Mouse (Mus musculus) kidney, postnatal 25 days (tissue): ENCODE results near the gene Rbmxl1.

ENCODE experiments used
- DNase-seq, 2 experiments: peaks; one replicate each; pipeline ENCODE4 v3.0.0; 2021; ENCODE audit warnings: mixed read lengths in 2 of 2

Gene Rbmxl1

DNA sequence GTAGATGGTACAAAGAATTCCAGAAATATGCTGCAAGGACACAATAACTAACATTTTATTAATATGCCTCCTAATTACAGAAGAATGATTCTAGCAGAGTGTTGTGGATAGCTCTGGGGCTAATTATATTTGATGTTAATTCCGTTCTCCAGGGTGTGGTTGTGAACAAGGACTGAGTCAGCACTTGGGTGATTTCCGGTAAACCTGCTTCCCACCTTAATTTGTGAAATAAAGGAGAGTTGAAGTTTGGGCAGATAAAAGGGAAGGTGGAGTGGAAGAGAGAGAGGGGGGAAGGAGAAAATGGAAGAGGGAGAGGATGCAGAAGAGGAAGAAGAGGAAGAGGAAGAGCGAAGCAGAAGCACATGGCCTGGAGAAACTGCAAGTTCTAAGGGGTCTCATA lies 19.0 kb downstream of the Rbmxl1 start:
- no peak for DNase-seq

DNA sequence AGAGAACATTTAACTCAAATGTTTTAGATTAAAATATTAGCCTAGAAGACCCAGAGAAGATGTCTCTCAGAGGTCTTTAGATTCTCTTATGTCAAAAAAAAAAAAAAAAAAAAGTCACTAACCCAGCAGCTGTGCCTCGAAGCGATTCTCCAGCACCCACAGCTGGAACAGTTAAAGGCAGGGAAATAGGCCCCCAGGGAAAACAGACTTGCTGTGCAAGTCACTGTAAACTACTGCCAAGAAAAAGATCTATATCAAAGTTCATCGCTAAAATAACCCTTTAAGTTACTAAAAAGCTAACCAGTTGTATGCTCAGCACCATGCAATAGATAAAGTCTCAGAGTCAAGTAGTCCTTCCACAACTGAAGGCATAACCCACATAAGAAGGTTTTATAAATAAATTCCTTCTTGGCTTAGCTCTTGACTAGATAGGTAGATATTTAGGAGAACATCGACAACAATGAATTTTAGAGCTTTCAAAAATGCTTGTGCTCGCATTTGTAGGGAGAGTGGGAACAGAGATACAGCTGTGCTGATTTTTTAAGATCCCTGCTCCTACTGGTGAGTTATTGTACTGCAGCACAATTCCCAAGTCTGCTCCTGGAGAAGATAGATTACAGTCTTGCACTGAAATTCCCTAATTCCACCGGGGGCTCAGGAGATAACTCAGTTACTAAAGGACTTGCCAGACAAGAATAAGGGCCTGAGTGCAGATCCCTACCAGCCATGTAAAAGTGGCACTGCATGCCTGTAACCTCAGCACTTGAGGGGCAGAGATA lies 31.5 kb downstream of the Rbmxl1 start:
- peak in 1 of 2 experiments; percentile 1 for DNase-seq

DNA sequence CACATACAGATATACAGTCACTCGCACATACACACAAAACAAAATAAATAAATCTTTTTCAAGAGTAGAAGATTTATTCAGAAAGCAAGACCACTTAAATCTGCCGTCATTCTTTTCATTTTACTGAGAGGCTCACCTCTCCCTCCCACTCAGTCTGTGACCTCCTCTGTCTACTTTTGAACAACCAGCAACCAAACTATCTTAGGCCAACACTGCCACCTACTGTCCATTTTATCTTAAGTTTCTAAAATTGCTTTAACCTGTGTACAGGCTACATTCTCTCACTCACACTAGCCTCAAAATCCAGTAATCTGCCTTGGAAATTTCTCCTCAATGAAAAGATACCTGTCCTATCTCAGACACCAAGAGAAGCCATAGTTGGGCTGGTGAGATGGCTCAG lies 40.8 kb downstream of the Rbmxl1 start:
- DNase-seq = no peak

DNA sequence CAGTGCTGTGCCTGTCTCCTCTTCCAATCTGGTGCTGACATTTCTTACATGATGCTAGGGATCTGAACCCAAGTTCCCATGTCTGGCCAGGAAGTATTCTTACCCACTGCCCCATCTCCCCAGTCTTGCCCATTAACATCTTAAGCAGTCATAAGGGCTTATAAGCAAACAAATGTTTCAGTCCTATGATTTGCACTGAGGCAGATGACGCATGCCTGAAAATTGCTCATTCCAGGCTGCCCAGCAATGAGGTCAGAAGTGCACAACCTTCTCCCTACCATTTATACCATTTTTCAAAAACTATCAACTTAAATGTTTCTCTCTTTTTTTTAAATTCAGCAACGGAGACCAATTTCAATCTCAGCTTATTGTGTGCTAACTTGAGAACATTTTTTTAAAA lies 44.8 kb downstream of the Rbmxl1 start:
- DNase-seq = no peak

DNA sequence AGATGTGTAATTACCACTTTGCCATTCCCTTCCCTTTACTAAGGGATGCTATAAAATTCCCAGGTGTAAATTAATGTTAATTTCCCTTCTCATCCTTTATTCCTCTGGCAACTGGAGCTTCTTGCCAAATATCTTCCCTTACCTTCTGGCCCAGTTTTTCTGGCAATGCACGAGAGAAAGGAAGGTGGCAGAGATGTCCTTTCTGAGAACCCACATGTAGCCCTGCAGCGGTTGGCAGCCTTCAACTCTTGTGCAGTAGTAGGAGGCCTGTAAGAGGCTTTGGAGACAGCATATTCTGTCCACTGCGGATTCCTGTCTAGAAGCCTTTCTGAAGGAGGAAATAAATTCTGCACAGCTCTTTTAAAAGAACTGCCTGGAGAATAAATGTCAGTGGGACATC lies 52.3 kb downstream of the Rbmxl1 start:
- DNase-seq = no peak
